Mouse (Mus musculus) MN1 (cell line): Measurements from ENCODE around the gene Rapgef4.

Experiments used
- DNase-seq: peaks from one replicate; pipeline ENCODE4 v3.0.0-alpha.2; 2016; ENCODE audit warnings: low spot score

Rapgef4 gene

GRCm38 (mm10) chr2:72230545-72230944 lies 249.5 kb downstream of the Rapgef4 start:
- DNase-seq: no peak

- no peak for DNase-seq
These were observed 253.0 kb downstream of the Rapgef4 start for GRCm38 (mm10) chr2:72234085-72234484.

GRCm38 (mm10) chr2:72234943-72235342 lies 253.9 kb downstream of the Rapgef4 start:
- DNase-seq: peak; percentile 61

GRCm38 (mm10) chr2:72235361-72235901 lies 254.4 kb downstream of the Rapgef4 start:
- no peak for DNase-seq

GRCm38 (mm10) chr2:72238421-72238820 lies 257.4 kb downstream of the Rapgef4 start:
- DNase-seq: no peak

- DNase-seq: no peak
These were observed 257.9 kb downstream of the Rapgef4 start for GRCm38 (mm10) chr2:72238925-72239324.

- DNase-seq: no peak
These were observed 258.4 kb downstream of the Rapgef4 start for GRCm38 (mm10) chr2:72239456-72239855.

- no peak for DNase-seq
These were observed 259.0 kb downstream of the Rapgef4 start for GRCm38 (mm10) chr2:72239993-72240392.

- DNase-seq: no peak
These were observed 259.7 kb downstream of the Rapgef4 start for GRCm38 (mm10) chr2:72240691-72241090.

GRCm38 (mm10) chr2:72241714-72242472 lies 260.9 kb downstream of the Rapgef4 start:
- DNase-seq: no peak

- no peak for DNase-seq
These were observed 262.1 kb downstream of the Rapgef4 start for GRCm38 (mm10) chr2:72242910-72243675.

- no peak for DNase-seq
These were observed 264.6 kb downstream of the Rapgef4 start for GRCm38 (mm10) chr2:72245631-72246030.

- DNase-seq: no peak
These were observed 265.3 kb downstream of the Rapgef4 start for GRCm38 (mm10) chr2:72246376-72246775.

- no peak for DNase-seq
These were observed 266.8 kb downstream of the Rapgef4 start for GRCm38 (mm10) chr2:72247819-72248218.

GRCm38 (mm10) chr2:72252510-72253505 lies 271.8 kb downstream of the Rapgef4 start:
- no peak for DNase-seq

GRCm38 (mm10) chr2:72253882-72254281 lies 272.8 kb downstream of the Rapgef4 start:
- no peak for DNase-seq

- no peak for DNase-seq
These were observed 274.0 kb downstream of the Rapgef4 start for GRCm38 (mm10) chr2:72254813-72255582.

- no peak for DNase-seq
These were observed 279.7 kb downstream of the Rapgef4 start for GRCm38 (mm10) chr2:72260704-72261103.

GRCm38 (mm10) chr2:72262814-72263480 lies 281.9 kb downstream of the Rapgef4 start:
- no peak for DNase-seq

- no peak for DNase-seq
These were observed 286.4 kb downstream of the Rapgef4 start for GRCm38 (mm10) chr2:72267390-72267789.
